Mouse (Mus musculus) cerebellum, adult 2 months (tissue): ENCODE results near the gene Gria2.

ENCODE experiments used
- CTCF ChIP-seq: fragments of 200-500 bp; IDR thresholded peaks from 2 replicates; pipeline ENCODE4 v1.5.1; 2011; ENCODE audit warnings: low read depth, mild to moderate bottlenecking, control low read depth, low read length, moderate library complexity, borderline replicate concordance; ENCODE audit not compliant: insufficient read depth
- POLR2A ChIP-seq: fragments of 200-500 bp; IDR thresholded peaks from 2 replicates; pipeline ENCODE4 v1.6.1; 2011; ENCODE audit warnings: low read length, control low read depth, borderline replicate concordance; ENCODE audit not compliant: insufficient read depth

GRCm38 (mm10) chr3:80773232-80773631 is 29.4 kb downstream of the Gria2 start:
- TF ChIP-seq CTCF (no peak), POLR2A (no peak)
